Mouse (Mus musculus) limb, embryonic 11.5 days (tissue): ENCODE measurements around the gene Zfp287. TPM values are rescaled to one million over a fixed set of nuclear protein-coding genes. Genes with fewer than 3 reads are reported as not detected.

Source experiments
- ATAC-seq: fragments of 200-750 bp; cut with Nextera tagmentation; 2 replicates; pipeline ENCODE4 v1.8.0; 2017; ENCODE audit warnings: low read depth; ENCODE audit not compliant: insufficient number of reproducible peaks, low FRiP score, low TSS enrichment
- DNase-seq: peaks from one replicate; pipeline ENCODE4 v3.0.0-alpha.2; 2015; ENCODE audit warnings: low spot score
- H3K27ac ChIP-seq: fragments of 300-500 bp; sonication (generic); replicated peaks from 2 replicates; pipeline ENCODE4 v1.5.1; 2014; ENCODE audit warnings: low read depth, mild to moderate bottlenecking, low read length
- H3K27me3 ChIP-seq: fragments of 300-500 bp; sonication (generic); 2 replicates; pipeline ENCODE4 v1.6.1; 2014; ENCODE audit warnings: mild to moderate bottlenecking, low read length, mixed read lengths; ENCODE audit not compliant: control insufficient read depth, insufficient read depth
- H3K36me3 ChIP-seq: fragments of 300-500 bp; sonication (generic); 2 replicates; pipeline ENCODE4 v1.6.1; 2014; ENCODE audit warnings: mild to moderate bottlenecking, low read length, moderate library complexity, mixed read lengths; ENCODE audit not compliant: control insufficient read depth, insufficient read depth
- H3K4me1 ChIP-seq: fragments of 300-500 bp; sonication (generic); 2 replicates; pipeline ENCODE4 v1.6.1; 2014; ENCODE audit warnings: low read length, mixed read lengths; ENCODE audit not compliant: control insufficient read depth, insufficient read depth
- H3K4me2 ChIP-seq: fragments of 300-500 bp; sonication (generic); 2 replicates; pipeline ENCODE4 v1.6.1; 2014; ENCODE audit warnings: low read depth, mild to moderate bottlenecking, moderate library complexity; ENCODE audit not compliant: severe bottlenecking
- H3K4me3 ChIP-seq: fragments of 300-500 bp; sonication (generic); 2 replicates; pipeline ENCODE4 v1.5.1; 2014; ENCODE audit warnings: low read depth, low read length
- H3K9ac ChIP-seq: fragments of 300-500 bp; sonication (generic); 2 replicates; pipeline ENCODE4 v1.6.1; 2014; ENCODE audit warnings: mild to moderate bottlenecking, low read length
- H3K9me3 ChIP-seq: fragments of 300-500 bp; sonication (generic); 2 replicates; pipeline ENCODE4 v1.6.1; 2016; ENCODE audit warnings: low read length; ENCODE audit not compliant: control insufficient read depth
- WGBS: fragments of 180-500 bp; shearing (Covaris S2); extraction: QIAGEN DNeasy Blood & Tissue Kit; methylation state at CpG from one replicate; pipeline ENCODE4 v1.1.7; 2014; 5-methylcytosine and 5-hydroxymethylcytosine counted together
- polyA plus RNA-seq: library from polyadenylated mRNA; unstranded; fragments of >200 nt; fragmentation: Nextera tagmentation; extraction: Ambion mirVana; gene quantifications from 2 replicates; pipeline ENCODE4 v1.2.1, GENCODE M21; 2014

Gene Zfp287
- polyA plus RNA-seq, 1 experiment from 2014 or later: 13.1 TPM

GRCm38 (mm10) chr11:62732665-62733064 lies 960 bp upstream of the Zfp287 start:
- Histone ChIP-seq H3K9ac (no peak overlapping the region), H3K9me3 (no peaks in the 10 kb centered on the region), H3K4me3 (no peak overlapping the region), H3K27ac (no peak overlapping the region), H3K27me3 (no peaks in the 10 kb centered on the region), H3K4me2 (no peak overlapping the region), H3K36me3 (0 out of 2 replicates have a peak, but pooled peaks cover 2% of the 10 kb centered on the region), H3K4me1 (no peaks in the 10 kb centered on the region)
- no peak for ATAC-seq
- no peak for DNase-seq
- WGBS: 83% methylated on average over 3 of the region's 3 CpGs

DNA sequence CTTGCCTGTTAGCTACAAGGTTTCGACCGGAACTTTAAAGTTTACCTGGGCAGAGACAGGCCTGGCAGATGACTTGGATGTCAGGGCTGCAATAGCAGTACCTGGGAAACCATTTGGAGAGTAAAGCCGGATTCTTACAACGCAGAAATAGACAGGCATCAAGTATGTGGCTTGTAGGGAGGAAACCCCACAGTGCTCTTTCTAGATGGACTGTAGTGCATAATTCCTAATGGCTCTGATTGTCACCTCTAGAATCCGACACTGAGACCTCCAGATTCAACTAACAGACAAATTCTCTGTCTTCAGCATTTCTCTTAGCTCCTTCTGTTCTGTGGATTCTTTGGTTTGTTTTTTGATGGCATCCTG lies 300 bp upstream of the Zfp287 start:
- DNase-seq (no peak), ATAC-seq (no peak)
- H3K4me1 ChIP-seq: no peaks in the 10 kb centered on the region
- H3K27ac ChIP-seq: no peak overlapping the region
- peak overlapping the region; percentile 77 for H3K4me3 ChIP-seq
- peak overlapping the region; percentile 81; the same call in 1 of the 2 replicates for H3K4me2 ChIP-seq
- no peaks in the 10 kb centered on the region for H3K27me3 ChIP-seq
- H3K36me3 ChIP-seq: 0 out of 2 replicates have a peak, but pooled peaks cover 2% of the 10 kb centered on the region
- WGBS: 20% methylated on average over 5 of the region's 5 CpGs
- H3K9me3 ChIP-seq: no peaks in the 10 kb centered on the region
- peak overlapping the region; percentile 12; the same call in 1 of the 2 replicates for H3K9ac ChIP-seq

GRCm38 (mm10) chr11:62728276-62728675 lies 3.4 kb downstream of the Zfp287 start:
- no peak overlapping the region for H3K9ac ChIP-seq
- H3K9me3 ChIP-seq: no peaks in the 10 kb centered on the region
- no peak overlapping the region for H3K4me2 ChIP-seq
- no peak overlapping the region for H3K4me3 ChIP-seq
- ATAC-seq: no peak
- DNase-seq: no peak
- no peaks in the 10 kb centered on the region for H3K27me3 ChIP-seq
- no peak overlapping the region for H3K27ac ChIP-seq
- 93% methylated on average over 8 of the region's 8 CpGs for WGBS
- peaks cover 6% of the 10 kb centered on the region; the same call in 1 of the 2 replicates for H3K36me3 ChIP-seq
- H3K4me1 ChIP-seq: no peaks in the 10 kb centered on the region

DNA sequence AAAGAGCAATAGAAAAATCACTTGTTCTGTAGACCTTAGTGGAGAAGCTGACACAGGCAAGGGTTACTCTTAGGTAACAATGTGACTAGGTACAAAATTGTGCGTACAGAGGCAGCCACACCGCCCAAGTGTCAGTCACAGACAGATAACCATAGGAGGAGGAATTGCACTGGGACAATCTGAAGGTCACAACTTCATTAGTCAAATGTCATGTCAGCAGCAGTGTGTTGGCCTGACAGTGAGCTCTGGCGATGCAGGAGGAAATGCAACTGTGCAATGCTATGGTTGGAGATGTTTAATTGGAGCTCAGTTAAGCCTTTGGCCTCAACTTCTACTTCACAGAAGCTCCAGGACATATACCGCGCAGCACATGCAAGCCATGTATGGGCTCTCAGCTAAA lies 21.0 kb downstream of the Zfp287 start:
- Histone ChIP-seq H3K4me3 (no peak overlapping the region), H3K9ac (no peak overlapping the region), H3K4me1 (no peaks in the 10 kb centered on the region), H3K27me3 (no peaks in the 10 kb centered on the region), H3K9me3 (no peaks in the 10 kb centered on the region), H3K4me2 (no peak overlapping the region), H3K27ac (no peak overlapping the region), H3K36me3 (peaks cover 10% of the 10 kb centered on the region; the same call in 1 of the 2 replicates)
- ATAC-seq (no peak), DNase-seq (no peak)
- 89% methylated on average over 5 of the region's 5 CpGs for WGBS

DNA sequence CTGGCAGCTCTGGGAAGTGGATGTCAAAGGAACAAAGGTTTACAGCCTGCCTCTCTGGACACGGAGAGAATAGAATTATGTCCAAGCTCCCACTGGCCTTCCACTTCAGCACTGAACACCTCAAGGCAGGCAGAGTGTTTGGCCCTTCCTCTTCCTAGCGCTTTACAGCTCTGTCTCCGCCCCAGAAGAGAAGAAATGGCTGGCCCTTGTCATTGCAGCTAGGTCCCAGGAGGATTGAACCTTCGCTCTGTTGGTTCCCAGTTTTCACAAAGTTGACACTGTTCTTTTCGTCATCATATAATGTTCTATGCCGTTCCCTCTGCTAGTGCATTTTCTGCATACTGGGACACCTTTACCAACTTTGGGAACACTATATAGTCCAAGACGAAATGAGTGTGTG lies 23.5 kb downstream of the Zfp287 start:
- no peaks in the 10 kb centered on the region for H3K4me1 ChIP-seq
- H3K36me3 ChIP-seq: 0 out of 2 replicates have a peak, but pooled peaks cover 4% of the 10 kb centered on the region
- H3K27me3 ChIP-seq: no peaks in the 10 kb centered on the region
- H3K9me3 ChIP-seq: no peaks in the 10 kb centered on the region
- WGBS: 80% methylated on average over 7 of the region's 7 CpGs
- DNase-seq (no peak), ATAC-seq (no peak)
- no peak overlapping the region for H3K4me2 ChIP-seq
- no peak overlapping the region for H3K27ac ChIP-seq
- H3K4me3 ChIP-seq: no peak overlapping the region
- no peak overlapping the region for H3K9ac ChIP-seq

DNA sequence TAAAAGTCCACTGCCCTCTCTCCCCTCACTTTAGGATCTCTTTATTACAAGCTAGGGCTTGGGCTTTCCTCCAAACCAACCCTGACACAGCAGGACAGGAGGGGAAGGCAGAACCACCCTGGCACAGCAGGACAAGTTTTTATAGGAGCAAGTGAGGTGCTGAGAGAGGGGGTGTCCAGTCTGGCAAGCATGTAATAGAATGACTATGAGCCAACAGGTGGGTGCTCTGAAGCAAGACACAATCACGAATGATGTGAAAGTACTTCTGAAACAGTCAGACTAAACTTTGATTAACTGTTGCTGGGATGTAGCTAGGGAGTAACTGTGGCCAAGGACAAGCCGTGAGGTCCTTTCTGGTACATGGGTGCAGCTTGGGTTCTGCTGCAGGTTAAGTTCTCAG lies 25.6 kb downstream of the Zfp287 start:
- H3K4me1 ChIP-seq: no peaks in the 10 kb centered on the region
- DNase-seq (no peak), ATAC-seq (no peak)
- no peak overlapping the region for H3K4me2 ChIP-seq
- 80% methylated on average over 2 of the region's 2 CpGs for WGBS
- H3K4me3 ChIP-seq: no peak overlapping the region
- no peak overlapping the region for H3K27ac ChIP-seq
- no peaks in the 10 kb centered on the region for H3K27me3 ChIP-seq
- H3K9me3 ChIP-seq: no peaks in the 10 kb centered on the region
- H3K9ac ChIP-seq: no peak overlapping the region
- H3K36me3 ChIP-seq: no peaks in the 10 kb centered on the region

DNA sequence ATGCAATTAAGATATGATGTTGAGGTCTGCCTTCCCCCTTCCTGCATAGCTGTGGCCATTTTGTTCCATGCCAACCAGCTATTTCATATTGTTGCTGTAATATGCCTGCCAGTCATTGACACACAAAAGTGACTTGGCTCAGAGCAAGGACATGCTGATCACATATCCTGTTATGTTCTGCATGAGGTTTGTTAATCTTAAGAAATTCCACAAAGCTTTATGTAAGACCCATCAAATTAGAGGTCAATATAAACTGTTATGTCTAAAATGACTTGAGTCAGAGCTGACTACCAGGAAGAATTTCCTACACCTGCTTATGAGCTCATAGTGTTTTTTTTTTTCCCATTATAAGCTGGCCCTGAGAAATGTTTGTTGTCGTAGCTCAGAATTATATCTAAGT lies 30.5 kb downstream of the Zfp287 start:
- WGBS: 84% methylated on average over 1 of the region's 1 CpGs
- no peak for ATAC-seq
- H3K36me3 ChIP-seq: no peaks in the 10 kb centered on the region

DNA sequence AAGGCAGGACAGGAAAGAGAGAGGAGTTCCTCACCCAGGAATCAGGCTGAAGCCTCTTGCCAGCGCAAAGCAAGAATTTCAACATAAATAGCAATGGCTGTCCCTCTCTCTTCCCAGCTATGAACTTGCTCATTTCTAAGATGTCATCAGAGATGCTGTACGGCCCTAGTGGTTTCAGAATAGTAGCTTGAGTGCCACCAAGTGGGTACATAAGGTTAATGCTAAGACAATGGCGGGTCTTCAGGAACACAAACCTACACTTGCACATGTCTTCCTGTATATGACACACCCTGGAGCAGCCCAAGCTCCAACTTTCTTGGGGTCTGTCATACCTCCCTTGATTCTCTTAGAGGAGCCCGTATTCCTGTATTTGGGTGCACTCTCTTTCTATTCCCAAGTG lies 32.0 kb downstream of the Zfp287 start:
- H3K9ac ChIP-seq: no peak overlapping the region
- no peak for DNase-seq
- no peaks in the 10 kb centered on the region for H3K9me3 ChIP-seq
- H3K27me3 ChIP-seq: no peaks in the 10 kb centered on the region
- no peak for ATAC-seq
- H3K4me1 ChIP-seq: no peaks in the 10 kb centered on the region
- WGBS: 64% methylated on average over 4 of the region's 4 CpGs
- no peaks in the 10 kb centered on the region for H3K36me3 ChIP-seq
- no peak overlapping the region for H3K27ac ChIP-seq
- no peak overlapping the region for H3K4me2 ChIP-seq
- no peak overlapping the region for H3K4me3 ChIP-seq

More for the DNA sequence above, 30.5 kb downstream of the Zfp287 start:
- no peaks in the 10 kb centered on the region for H3K27me3 ChIP-seq
- no peak overlapping the region for H3K9ac ChIP-seq
- H3K4me1 ChIP-seq: no peaks in the 10 kb centered on the region
- H3K4me2 ChIP-seq: no peak overlapping the region
- no peaks in the 10 kb centered on the region for H3K9me3 ChIP-seq
- H3K4me3 ChIP-seq: no peak overlapping the region
- no peak overlapping the region for H3K27ac ChIP-seq
- DNase-seq: no peak

DNA sequence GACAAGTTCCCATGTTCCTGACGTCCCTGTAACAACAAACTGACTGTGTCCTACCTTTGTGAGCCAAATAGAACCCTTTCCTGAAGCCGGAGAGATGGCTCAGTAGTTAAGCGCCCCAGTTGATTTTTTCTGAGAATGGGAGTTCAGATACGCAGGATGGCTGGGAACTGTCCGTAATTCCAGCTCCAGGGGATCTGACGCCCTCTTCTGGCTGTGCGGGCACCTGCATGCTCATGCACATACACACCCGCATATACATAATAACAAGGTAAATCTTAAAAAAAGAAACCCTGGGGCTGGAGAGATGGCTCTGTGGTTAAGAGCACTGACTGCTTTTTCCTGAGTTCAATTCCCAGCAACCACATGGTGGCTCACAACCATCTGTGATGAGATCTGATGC lies 36.6 kb downstream of the Zfp287 start:
- H3K4me1 ChIP-seq: no peaks in the 10 kb centered on the region
- H3K9me3 ChIP-seq: no peaks in the 10 kb centered on the region
- no peaks in the 10 kb centered on the region for H3K36me3 ChIP-seq
- H3K9ac ChIP-seq: no peak overlapping the region
- DNase-seq (no peak), ATAC-seq (no peak)
- no peak overlapping the region for H3K4me2 ChIP-seq
- 94% methylated on average over 8 of the region's 8 CpGs for whole genome bisulfite sequencing
- no peaks in the 10 kb centered on the region for H3K27me3 ChIP-seq
- H3K4me3 ChIP-seq: no peak overlapping the region
- H3K27ac ChIP-seq: no peak overlapping the region
